Mouse (Mus musculus) macrophage (primary cell): ENCODE data around the gene Tinagl1. TPM values are rescaled to one million over a fixed set of nuclear protein-coding genes. Genes with fewer than 3 reads are reported as not detected.

ENCODE experiments used
- H3K27ac ChIP-seq: fragments of 350-480 bp; formaldehyde crosslinking; 2 replicates; pipeline ENCODE4 v1.9.0; 2021
- H3K36me3 ChIP-seq: fragments of 350-480 bp; formaldehyde crosslinking; 2 replicates; pipeline ENCODE4 v1.9.0; 2021; ENCODE audit errors: inconsistent target
- H3K4me3 ChIP-seq: fragments of 350-480 bp; formaldehyde crosslinking; 2 replicates; pipeline ENCODE4 v1.9.0; 2021; ENCODE audit errors: inconsistent target
- H3K79me2 ChIP-seq: fragments of 350-480 bp; formaldehyde crosslinking; 2 replicates; pipeline ENCODE4 v1.9.0; 2021; ENCODE audit errors: inconsistent target
- WGBS: methylation state at CpG from one replicate; pipeline ENCODE4 v1.1.7; 2026; ENCODE audit warnings: inconsistent platforms; ENCODE audit not compliant: missing documents; 5-methylcytosine and 5-hydroxymethylcytosine counted together
- polyA plus RNA-seq: library from polyadenylated mRNA; stranded (reverse); fragments of 250-400 nt; gene quantifications from 3 replicates; pipeline ENCODE4 v1.2.4, GENCODE M21; 2018; ENCODE audit warnings: inconsistent platforms

The Tinagl1 gene
- polyA plus RNA-seq, 1 experiment from 2014 or later = not detected

- Histone ChIP-seq H3K79me2 (no peaks in the 10 kb centered on the region), H3K27ac (no peak overlapping the region), H3K36me3 (no peaks in the 10 kb centered on the region), H3K4me3 (no peak overlapping the region)
- WGBS = 88% methylated on average over 3 of the region's 3 CpGs
Measured at GRCm38 (mm10) chr4:130141786-130142185, 33.1 kb downstream of the Tinagl1 start.

GRCm38 (mm10) chr4:130140992-130141402, 33.9 kb downstream of the Tinagl1 start:
- Histone ChIP-seq H3K79me2 (no peaks in the 10 kb centered on the region), H3K4me3 (no peak overlapping the region), H3K36me3 (no peaks in the 10 kb centered on the region), H3K27ac (no peak overlapping the region)
- 65% methylated on average over 9 of the region's 9 CpGs for WGBS

- Histone ChIP-seq H3K4me3 (no peak within 1 kb of the TSS), H3K36me3 (no peaks in the 10 kb centered on the region), H3K27ac (no peak within 1 kb of the TSS), H3K79me2 (no peaks in the 10 kb centered on the region)
- 9% methylated on average over 15 of the region's 15 CpGs for WGBS
Measured at GRCm38 (mm10) chr4:130139214-130139492, 35.8 kb downstream of the Tinagl1 start, which contains the start of gene Hcrtr1. TSS of gene Hcrtr1 (minus strand) at chr4:130139359.

- WGBS = 3% methylated on average over 57 of the region's 57 CpGs
- Histone ChIP-seq H3K79me2 (no peaks in the 10 kb centered on the region), H3K36me3 (no peaks in the 10 kb centered on the region), H3K27ac (no peak overlapping the region), H3K4me3 (no peak overlapping the region)
Measured at GRCm38 (mm10) chr4:130138441-130139213, 36.3 kb downstream of the Tinagl1 start.

- Histone ChIP-seq H3K36me3 (no peaks in the 10 kb centered on the region), H3K27ac (no peak overlapping the region), H3K79me2 (no peaks in the 10 kb centered on the region), H3K4me3 (no peak overlapping the region)
- 83% methylated on average over 6 of the region's 6 CpGs for WGBS
Measured at GRCm38 (mm10) chr4:130133399-130133798, 41.5 kb downstream of the Tinagl1 start.

- 92% methylated on average over 7 of the region's 7 CpGs for WGBS
- Histone ChIP-seq H3K79me2 (no peaks in the 10 kb centered on the region), H3K4me3 (no peak overlapping the region)
Measured at GRCm38 (mm10) chr4:130131448-130132105, 43.3 kb downstream of the Tinagl1 start.

GRCm38 (mm10) chr4:130130641-130131350, 44.1 kb downstream of the Tinagl1 start:
- Histone ChIP-seq H3K4me3 (no peak overlapping the region), H3K27ac (no peak overlapping the region), H3K79me2 (no peaks in the 10 kb centered on the region), H3K36me3 (peaks cover 18% of the 10 kb centered on the region)
- 81% methylated on average over 13 of the region's 13 CpGs for WGBS

More at GRCm38 (mm10) chr4:130131448-130132105, 43.3 kb downstream of the Tinagl1 start:
- Histone ChIP-seq H3K36me3 (peaks cover 10% of the 10 kb centered on the region; the same call in 1 of the 2 replicates), H3K27ac (no peak overlapping the region)

GRCm38 (mm10) chr4:130130082-130130481, 44.8 kb downstream of the Tinagl1 start:
- Histone ChIP-seq H3K79me2 (no peaks in the 10 kb centered on the region), H3K27ac (no peak overlapping the region), H3K4me3 (no peak overlapping the region), H3K36me3 (peaks cover 25% of the 10 kb centered on the region)
- 90% methylated on average over 10 of the region's 10 CpGs for WGBS

- Histone ChIP-seq H3K79me2 (no peaks in the 10 kb centered on the region), H3K4me3 (no peak overlapping the region), H3K36me3 (peaks cover 37% of the 10 kb centered on the region), H3K27ac (no peak overlapping the region)
- 85% methylated on average over 5 of the region's 5 CpGs for WGBS
Measured at GRCm38 (mm10) chr4:130128907-130129306, 46.0 kb downstream of the Tinagl1 start.

- no peak overlapping the region for H3K27ac ChIP-seq
- H3K36me3 ChIP-seq = peaks cover 65% of the 10 kb centered on the region
- WGBS = 95% methylated on average over 5 of the region's 5 CpGs
- H3K4me3 ChIP-seq = no peak overlapping the region
- no peaks in the 10 kb centered on the region for H3K79me2 ChIP-seq
Measured at GRCm38 (mm10) chr4:130125935-130126334, 49.0 kb downstream of the Tinagl1 start.

- Histone ChIP-seq H3K27ac (no peak overlapping the region), H3K79me2 (no peaks in the 10 kb centered on the region), H3K36me3 (peaks cover 69% of the 10 kb centered on the region), H3K4me3 (no peak overlapping the region)
- WGBS = 97% methylated on average over 6 of the region's 6 CpGs
Measured at GRCm38 (mm10) chr4:130125164-130125563, 49.8 kb downstream of the Tinagl1 start.

GRCm38 (mm10) chr4:130124110-130124509, 50.8 kb downstream of the Tinagl1 start:
- Histone ChIP-seq H3K27ac (no peak overlapping the region), H3K36me3 (peaks cover 69% of the 10 kb centered on the region), H3K4me3 (no peak overlapping the region), H3K79me2 (no peaks in the 10 kb centered on the region)
- WGBS = 91% methylated on average over 4 of the region's 4 CpGs

- Histone ChIP-seq H3K36me3 (peaks cover 69% of the 10 kb centered on the region), H3K4me3 (no peak overlapping the region), H3K79me2 (no peaks in the 10 kb centered on the region), H3K27ac (no peak overlapping the region)
- 88% methylated on average over 5 of the region's 5 CpGs for WGBS
Measured at GRCm38 (mm10) chr4:130123020-130123419, 51.9 kb downstream of the Tinagl1 start.

- 97% methylated on average over 8 of the region's 8 CpGs for WGBS
Measured at GRCm38 (mm10) chr4:130121560-130121959, 53.4 kb downstream of the Tinagl1 start.

GRCm38 (mm10) chr4:130120752-130121151, 54.2 kb downstream of the Tinagl1 start:
- no peaks in the 10 kb centered on the region; the same call in 1 of the 2 replicates for H3K79me2 ChIP-seq
- H3K27ac ChIP-seq = no peak overlapping the region
- H3K36me3 ChIP-seq = peaks cover 55% of the 10 kb centered on the region
- WGBS = 93% methylated on average over 4 of the region's 4 CpGs
- H3K4me3 ChIP-seq = no peak overlapping the region

More at GRCm38 (mm10) chr4:130121560-130121959, 53.4 kb downstream of the Tinagl1 start:
- Histone ChIP-seq H3K27ac (no peak overlapping the region), H3K4me3 (no peak overlapping the region), H3K79me2 (no peaks in the 10 kb centered on the region), H3K36me3 (peaks cover 59% of the 10 kb centered on the region)
